Mouse (Mus musculus) ovary, adult 18-20 months (tissue): ENCODE results near the gene Dnajc10.

ENCODE experiments used
- DNase-seq: peaks from one replicate; pipeline ENCODE4 v3.0.0; 2022; ENCODE audit warnings: low spot score, mixed read lengths

The Dnajc10 gene

DNA sequence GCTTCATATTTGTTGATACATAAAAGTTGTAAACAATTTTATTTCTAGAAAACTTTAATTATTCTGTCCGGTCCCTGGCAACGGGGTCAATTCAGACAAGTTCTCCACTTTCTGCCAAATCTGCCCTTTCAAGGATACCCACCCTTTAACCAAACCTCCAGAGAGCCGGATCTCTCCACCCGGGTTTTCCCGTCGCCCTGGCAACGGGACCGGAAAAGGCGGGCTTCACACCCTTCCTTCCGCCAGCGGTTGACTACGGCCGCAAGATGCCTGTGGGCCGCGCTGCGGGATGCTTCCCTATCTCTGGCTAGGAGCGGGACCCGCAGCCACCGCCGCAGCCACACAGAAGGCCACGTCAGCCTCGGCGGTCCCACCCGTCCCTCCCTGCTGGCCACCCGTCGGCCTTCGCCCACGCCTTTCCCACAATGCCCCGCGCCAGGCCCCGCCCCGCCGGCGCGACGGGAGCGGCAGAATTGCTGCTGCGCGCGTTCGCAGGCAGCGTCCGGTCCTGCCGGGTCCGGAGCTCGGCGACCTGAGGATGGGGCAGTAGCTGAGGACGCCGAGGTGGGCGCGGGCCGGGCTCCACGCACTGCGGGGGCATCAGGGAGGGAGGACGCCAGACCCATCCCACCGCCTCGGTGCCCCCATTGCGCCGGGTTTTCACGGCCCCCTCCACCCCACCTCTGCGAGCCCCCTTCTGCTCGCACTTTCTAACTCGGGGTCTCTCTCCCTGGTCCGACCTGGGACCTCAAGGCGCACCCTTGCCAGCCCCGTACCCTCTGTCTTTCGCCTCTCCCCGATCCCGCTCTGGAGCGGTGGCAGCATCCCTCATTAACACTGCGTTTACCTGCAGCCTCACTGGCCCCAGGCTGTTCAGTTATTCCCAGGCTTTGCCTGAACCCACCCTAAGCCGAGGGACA is at the start of gene Dnajc10:
TSS of gene Dnajc10 (plus strand) at position 225 of the 920 bp plus-strand sequence.
- DNase-seq, result peak; percentile 88

DNA sequence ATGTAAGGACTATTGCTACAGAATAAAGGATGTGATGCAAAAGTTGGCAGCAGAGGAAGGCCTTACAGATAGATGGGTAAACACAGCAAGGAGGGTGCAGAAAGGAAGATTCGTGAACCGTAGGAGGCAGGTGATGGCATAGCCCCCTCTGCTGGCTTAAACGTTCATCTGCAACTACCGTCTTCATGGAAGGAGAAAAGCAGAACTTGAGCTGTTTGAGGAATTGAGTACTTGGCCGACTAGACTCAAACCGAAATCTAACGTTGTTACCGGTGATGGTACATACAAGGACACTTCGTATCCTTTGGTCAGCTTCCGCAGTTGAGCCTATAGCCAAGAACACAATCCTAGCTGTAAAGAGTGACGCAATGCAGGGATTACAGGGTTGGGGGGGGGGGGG is 48.4 kb upstream of the Dnajc10 start:
- DNase-seq, result peak; percentile 35

DNA sequence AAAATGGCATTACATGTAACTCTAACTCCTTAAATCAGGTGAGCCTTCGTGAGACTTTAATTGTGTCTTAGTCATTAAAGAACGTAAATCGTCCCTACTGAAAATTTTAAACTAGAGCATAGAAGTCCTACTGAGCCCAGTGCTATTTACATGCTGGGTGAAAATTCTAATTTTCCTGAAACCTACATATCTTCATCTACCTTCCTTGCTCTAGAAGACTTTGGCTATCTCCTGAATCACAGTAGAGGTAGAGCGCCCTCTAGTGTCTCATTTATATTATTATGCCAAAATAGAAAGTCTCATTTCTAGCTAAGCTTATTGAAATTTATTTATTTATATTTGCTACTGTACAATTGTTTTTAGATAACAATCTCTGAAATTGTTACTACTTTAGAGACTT is 47.2 kb upstream of the Dnajc10 start:
- DNase-seq, result no peak

DNA sequence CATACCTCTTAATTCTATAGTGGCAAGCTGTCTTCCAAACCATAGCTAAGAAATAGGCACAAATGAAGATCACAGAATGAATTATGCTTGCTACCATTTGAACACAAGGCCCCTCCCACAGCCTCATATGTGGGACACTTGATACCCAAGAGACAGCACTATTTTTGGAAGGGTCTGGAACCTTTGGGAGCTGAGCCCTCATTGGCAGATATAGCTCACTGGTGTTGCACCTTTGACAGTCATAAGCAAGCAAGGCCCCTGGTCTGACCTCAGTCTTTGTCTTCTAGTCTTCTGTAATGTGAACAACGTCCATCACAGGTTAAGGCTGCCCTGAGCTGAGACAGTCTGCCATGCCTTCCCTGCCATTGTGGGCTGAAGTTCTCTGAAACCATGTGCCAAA is 43.8 kb upstream of the Dnajc10 start:
- no peak for DNase-seq

DNA sequence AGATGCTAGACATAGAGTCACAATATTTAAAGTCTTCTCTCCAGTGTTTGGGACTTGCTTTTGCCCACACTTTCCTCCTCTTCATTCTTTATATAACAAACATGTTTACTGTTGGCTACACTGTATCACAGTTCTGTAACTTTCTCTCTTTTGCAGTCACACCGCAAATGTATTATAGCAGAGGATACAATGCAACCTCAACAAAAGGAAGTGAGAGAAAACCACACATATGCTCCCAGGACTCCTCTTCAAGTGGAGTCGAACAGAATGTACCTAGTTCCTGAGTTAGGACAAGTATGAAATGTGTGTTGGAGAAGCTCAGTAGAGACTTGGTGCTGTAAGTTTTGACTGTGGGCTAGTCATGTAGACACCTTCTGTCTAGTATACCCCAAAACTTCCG is 42.2 kb upstream of the Dnajc10 start:
- DNase-seq, result no peak

DNA sequence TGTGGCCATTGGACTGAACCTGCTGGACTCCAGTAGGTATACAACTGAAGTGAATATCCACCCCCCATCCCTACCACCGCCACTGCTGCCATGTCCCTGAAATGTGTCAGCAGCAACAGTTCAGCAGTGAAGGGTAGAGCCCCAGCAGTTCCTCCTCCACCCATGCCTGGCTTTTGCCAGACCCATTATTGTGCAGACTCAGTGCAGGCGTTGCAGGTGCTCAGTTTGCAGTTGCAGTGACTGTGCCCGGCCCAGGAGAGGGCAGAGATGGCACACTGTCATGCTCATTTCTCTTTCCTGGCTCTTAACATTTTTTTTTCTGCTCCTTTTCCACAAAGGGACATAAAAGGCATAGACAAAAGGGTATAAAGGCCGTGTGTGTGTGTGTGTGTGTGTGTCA is 41.5 kb upstream of the Dnajc10 start:
- DNase-seq, result no peak

DNA sequence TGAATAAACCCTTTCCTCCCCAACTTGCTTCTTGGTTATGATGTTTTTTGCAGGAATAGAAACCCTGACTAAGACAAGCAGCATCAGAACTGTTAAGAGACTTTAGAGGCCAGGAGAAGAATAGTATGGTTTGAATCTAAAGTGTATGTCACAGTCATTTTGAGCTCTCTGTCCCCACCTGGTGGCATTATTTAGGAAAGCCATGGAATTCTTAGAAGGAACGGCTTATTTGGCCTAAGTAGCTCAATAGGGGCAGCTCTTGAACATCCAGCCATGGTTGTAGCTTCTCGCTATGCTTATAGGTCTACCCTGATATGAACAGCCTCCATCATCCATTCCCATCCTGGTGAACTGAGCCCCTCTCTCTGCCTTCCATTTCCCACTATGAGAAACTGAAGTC is 40.1 kb upstream of the Dnajc10 start:
- DNase-seq, result no peak

DNA sequence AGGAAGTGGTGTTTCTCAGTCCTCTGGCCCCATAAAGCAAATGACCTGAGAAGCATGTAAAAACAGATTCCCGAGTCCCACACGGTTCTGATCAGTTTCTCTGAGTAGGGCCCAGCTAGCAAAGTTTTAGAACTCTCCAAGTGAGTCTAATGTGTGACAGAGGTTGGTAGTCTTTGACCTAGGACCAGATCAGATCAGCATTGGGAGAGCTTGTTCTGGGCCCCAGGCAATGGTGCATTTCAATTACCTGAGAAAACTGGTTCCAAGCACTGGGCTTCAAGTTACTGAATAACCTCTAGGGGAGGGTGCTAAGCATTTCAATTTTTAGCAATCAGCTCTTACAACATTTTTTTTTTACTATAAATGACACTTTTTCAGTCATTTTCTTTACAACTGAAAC is 33.1 kb upstream of the Dnajc10 start:
- DNase-seq, result no peak

DNA sequence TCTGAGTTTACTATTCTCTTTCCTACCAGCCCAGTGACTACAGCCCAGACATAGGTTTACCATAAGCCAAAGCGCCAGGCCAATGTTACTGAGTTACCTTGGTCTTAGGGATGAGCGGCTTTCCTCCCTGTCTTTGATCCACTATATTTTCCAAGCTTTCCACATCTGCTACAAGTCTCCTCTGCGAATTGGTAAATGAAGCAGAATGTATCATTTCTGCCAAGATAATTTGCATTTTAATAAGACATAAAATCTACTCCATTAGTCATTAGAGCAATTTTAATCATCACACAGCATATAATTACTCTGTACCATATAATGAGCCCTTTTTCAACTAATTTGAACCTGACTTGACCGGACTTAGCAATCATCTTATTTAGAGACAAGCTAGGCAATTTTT is 28.9 kb upstream of the Dnajc10 start:
- no peak for DNase-seq

DNA sequence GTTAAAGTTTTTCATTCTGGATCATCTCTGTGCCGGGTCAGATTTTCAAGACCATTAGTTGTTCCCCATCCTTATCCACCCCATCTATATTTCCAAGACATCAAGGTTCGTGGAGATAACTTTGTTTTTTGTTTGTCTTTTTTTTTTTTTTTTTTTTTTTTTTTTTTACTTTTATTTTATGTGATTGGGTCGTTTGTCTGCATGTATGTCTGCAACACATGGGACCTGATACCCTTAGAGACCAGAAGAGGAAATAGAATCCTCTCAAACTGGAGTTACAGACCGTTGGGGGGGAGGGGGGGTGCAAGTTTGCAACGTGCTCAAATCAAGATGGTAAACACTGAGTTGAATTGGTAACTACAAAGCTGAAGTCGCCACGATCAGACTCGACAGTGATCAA is 23.1 kb upstream of the Dnajc10 start, which contains the start of gene Prdx6b:
TSS of gene Prdx6b (plus strand) at position 301 of the 400 bp plus-strand sequence.
- DNase-seq, result no peak

DNA sequence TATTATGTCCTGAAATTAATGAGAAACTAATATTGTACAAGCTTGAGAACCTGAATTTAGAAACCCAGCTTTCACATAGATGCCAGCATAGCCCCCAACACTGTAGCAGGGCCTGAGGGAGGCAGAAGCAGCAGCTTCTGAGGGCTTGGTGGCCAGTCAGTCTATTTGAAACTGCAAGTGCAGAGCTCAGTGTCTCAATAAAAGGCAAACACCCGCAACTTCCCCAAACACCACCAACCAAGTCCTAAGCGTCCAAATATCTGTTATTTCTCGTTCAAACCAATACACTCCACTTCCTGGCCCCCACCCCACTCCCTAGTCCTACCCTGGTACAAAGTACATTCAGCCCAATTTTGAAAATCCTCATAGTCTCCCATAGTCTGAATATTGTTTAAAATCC is 16.9 kb upstream of the Dnajc10 start:
- DNase-seq, result no peak

DNA sequence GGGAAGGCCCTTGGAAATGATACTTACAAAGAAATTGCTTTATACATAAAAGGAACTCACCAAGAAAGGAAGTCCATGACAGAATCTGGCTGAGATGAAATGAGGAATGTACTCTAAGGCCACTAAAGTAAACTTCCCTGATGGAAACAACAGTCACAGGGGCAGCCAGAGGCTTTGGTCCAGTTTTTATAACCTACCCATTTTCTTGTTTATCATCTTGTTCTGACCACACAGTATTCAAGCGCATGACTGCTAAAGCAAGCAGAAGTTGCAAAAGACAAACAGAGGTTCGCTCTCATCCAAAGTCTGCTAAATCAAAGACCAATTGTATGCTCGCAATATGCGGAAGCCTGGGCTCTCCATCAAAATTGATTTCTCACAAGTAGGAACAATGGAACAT is 14.5 kb upstream of the Dnajc10 start:
- no peak for DNase-seq

DNA sequence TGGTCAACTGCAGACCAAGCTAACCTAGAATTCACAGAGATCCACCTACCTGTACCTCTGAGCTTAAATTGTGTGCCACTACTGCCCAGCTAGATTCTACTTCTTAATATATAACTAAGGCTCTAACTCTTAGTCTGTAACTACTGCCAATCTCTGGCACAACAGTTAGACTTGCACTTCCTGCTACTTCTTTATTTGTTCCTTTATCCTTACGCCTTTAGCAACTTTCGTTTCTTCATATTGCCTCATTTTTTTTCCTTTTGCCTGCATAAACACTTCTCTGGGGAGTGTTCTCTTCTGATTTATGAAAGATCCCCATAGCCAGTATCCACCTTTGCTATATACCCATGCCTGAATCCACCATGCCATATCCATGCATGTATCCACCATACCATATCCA is 11.3 kb upstream of the Dnajc10 start:
- no peak for DNase-seq

DNA sequence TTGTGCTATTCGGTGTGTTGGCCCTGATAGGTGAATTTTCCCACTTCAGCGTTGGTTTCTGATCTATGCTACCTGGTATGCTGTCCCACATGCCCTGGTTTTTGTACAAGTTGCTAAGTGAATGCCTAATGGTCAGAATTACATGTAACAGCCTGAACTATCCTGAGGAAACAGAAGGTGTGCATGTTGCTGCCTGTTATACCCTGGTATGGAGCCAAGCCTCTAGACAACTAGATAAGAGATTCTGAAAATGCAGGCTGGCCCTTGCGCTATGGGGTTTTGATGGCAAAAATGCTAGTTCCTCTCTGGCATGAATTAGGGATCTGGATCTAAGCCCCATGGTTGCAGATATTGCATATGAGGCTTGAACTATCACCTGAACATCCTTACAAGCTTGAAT is 7.6 kb upstream of the Dnajc10 start:
- no peak for DNase-seq

DNA sequence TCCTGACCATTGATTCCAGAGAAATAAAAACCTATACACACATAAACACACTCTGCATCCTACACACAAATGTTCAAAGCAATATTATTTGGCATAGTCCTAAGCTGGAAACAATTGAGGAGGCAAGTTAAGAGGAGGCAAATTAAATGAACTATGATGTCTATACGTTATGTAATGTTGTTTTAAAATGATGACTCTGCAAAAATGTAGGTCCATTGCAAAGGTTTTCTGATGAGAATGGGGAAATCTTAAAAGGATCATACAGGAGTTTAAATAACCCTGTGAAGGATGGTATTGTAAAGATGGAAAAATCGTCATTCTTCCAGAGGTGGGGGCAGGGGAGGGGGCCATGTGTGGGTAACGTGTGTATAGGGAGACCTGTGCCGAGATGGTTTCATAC is 5.5 kb upstream of the Dnajc10 start:
- DNase-seq, result no peak

DNA sequence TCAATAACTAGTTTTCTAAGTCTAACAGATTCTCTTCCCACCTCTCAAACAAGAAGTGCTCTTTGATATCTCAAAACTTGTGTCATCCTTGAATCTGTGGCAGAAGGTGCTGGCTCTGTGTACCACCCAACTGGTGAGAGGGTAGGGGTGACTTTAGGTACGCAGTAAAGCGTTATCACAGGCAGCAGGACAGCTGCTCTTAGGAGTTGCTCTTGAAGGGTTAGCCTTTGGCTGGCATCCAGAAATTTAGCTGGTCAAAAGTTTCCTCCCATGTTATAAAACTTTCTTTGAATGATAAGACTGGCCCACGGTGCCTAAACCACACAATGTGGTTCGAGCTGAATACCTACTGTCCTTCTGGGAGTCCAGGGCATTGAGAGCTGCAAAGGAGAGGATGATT is 4.5 kb upstream of the Dnajc10 start:
- no peak for DNase-seq

DNA sequence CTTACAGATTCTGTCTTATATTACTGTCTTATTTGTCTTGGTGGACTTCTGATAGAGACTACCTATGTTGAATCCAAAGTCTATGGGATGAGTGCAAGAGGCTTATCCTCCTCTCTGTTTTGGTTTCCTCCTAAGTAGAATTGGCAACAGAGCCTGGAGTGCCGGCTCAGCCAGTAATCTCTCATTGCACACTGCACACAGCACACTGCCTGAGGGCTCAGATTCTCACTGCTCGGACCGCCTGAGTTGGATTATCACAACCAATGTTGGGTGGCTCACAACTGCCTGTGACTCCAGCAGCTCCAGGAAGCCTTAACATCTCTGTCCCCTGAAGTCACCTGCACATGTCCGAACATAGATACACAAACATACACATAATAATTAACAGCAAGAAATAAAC is 3.9 kb upstream of the Dnajc10 start:
- DNase-seq, result no peak

DNA sequence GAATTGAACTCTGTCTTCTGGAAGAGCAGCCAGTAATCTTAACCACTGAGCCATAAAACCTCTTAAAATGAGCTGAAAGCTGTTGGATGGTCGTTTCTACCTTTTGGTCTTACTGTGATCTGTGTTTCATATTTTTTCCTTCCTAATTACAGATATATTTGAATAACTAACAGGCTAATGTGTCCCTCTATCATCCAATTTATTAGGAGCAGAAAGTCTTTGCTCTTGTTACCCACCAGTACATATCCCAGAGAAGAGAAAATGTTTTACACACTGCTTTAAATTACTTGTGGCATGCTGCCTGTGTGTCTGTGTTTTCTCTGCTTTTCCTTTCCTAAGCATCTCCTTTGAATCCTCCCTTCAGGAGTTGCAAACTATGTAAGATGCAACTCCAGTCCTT is 1.1 kb upstream of the Dnajc10 start:
- DNase-seq, result no peak

DNA sequence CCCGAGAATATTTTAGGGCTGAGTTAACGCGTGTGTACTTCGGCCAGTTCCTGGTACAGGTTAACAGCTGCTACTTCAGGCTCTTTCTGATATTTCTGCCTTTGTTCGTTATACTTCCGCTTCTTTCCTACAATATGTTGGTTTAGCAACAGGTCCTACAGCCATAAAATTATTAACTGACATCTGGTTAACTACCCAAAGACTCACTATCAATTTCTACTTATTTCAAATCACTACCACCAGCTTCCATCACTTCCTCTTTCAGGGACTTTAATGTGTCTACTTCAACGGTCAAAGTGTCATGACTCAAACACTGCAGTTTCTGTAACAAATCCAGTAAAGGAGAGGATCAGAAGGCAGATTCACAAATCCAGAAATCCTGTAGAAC is 418 bp upstream of the Dnajc10 start:
- DNase-seq, result no peak

DNA sequence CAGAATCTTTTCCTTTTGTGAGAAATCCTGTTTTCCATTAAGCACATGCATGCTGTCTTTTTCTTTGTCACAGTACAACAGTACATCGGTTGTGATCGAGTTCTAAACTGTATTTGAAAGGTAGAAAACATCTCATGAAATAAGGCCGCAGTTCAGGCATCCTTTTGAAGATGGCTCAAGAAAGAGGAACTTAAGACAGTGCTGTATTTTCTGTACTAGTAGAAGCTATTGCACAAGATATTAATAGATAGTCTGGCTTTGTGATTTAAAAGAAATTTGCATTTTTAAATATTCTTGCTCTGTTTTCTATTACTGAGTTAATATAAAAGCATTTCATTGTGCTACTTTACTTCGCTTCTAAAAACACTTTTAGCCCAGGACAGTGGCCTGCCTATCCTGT is 7.6 kb downstream of the Dnajc10 start:
- no peak for DNase-seq

DNA sequence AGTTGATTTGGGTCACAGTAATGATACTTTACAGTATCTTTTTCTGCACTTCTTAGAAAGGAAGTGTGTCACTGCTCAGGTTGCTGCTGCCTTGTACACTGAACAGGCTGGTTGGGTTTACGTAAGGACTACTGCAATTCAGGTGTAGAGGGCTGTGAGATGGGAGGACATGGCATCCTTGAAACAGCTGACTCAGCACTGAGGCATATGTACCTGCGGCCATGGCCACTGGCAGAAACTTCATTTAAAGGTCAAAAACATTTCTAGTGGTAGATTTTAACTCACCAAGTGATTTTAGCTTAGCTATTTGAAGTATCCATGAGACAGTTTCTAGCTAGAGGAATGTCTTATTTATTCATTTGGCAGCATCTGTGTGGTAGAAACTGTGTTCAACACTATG is 10.5 kb downstream of the Dnajc10 start:
- no peak for DNase-seq

DNA sequence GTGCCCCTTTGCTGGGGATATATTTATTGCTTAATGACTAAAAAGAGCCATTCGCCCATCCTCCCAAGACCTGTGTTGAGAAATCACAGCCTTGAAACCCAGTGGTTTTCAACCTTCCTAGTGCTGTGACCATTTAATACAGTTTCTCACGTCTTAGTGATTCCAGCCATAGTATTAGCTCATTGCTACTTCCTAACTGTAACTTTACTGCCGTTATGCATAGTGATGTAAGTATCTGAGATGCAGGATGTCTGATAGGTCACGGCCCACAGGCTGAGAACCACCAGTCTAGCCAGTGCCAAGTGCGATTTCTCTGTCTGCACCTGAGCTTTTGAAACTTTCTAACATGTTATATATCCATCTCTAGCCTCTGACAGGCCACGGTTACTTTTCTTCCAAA is 12.0 kb downstream of the Dnajc10 start:
- no peak for DNase-seq

DNA sequence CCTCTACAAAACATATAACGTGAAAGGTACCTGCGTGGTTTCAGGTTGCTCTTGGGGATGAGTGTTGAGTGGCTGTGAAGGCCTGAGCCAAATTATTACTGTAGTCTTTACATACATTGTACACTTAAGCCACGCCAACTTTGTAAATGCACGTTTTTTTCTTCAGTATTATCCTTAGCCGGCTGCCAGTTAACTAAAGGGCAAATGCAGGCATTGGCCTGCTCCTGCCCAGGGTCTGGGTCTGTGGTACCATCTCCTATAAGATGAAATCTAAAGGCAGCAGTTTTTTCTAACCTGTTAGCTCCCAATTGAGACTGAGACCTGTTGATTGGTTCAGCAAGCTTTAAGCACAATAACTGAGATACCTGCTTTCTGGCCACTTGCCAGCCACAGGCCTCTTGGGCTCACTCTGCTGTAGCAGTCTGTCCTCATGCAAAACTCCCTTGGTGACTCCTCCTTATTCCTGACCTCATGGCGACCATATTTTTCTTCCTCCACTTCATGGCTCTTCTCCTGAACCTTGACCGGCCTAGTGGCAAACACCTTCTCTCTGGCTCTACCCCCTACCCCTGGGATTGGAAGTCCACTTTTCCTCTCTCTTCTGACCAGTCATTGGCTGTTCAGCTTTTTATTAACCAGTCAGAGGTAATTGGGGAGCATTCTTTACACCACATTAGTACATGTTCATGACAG is 13.8 kb downstream of the Dnajc10 start:
- DNase-seq, result no peak

DNA sequence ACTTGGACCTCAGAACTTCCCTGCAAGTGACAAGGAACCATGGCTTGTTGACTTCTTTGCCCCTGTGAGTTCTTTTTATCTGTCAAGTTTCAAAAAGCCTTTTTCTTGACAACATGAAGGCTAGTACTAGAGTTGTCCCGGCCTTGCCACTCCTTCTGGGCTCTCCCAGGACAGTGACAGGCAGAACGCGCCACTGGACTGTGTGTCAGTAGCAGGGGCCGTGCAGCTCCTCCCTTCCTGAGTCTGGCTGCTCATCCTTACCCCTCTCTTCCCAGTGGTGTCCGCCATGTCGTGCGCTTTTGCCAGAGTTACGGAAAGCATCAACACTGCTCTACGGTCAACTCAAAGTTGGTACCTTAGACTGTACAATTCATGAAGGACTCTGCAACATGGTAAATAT is 25.3 kb downstream of the Dnajc10 start:
- DNase-seq, result no peak
